Mouse (Mus musculus) midbrain, embryonic 10.5 days (tissue): ENCODE results near the gene Tmprss6. TPM values are rescaled to one million over a fixed set of nuclear protein-coding genes. Genes with fewer than 3 reads are reported as not detected.
A peak's percentile ranks its signal among the peaks of the same experiment; 100 is the strongest.

Source experiments
- DNase-seq: peaks from one replicate; pipeline ENCODE4 v3.0.0-alpha.2; 2017; ENCODE audit warnings: low spot score
- H3K27ac ChIP-seq: fragments of 300-500 bp; sonication (generic); replicated peaks from 2 replicates; pipeline ENCODE4 v1.5.1; 2016; ENCODE audit warnings: mild to moderate bottlenecking
- H3K27me3 ChIP-seq: fragments of 300-500 bp; sonication (generic); 2 replicates; pipeline ENCODE4 v1.6.1; 2016; ENCODE audit warnings: low read depth, mild to moderate bottlenecking; ENCODE audit not compliant: poor library complexity, severe bottlenecking
- H3K36me3 ChIP-seq: fragments of 300-500 bp; sonication (generic); 2 replicates; pipeline ENCODE4 v1.6.1; 2016; ENCODE audit warnings: mild to moderate bottlenecking, moderate library complexity
- H3K4me1 ChIP-seq: fragments of 300-500 bp; sonication (generic); 2 replicates; pipeline ENCODE4 v1.6.1; 2016
- H3K4me3 ChIP-seq: fragments of 300-500 bp; sonication (generic); 2 replicates; pipeline ENCODE4 v1.5.1; 2016; ENCODE audit warnings: mild to moderate bottlenecking, moderate library complexity
- H3K9me3 ChIP-seq: fragments of 300-500 bp; sonication (generic); replicated peaks from 2 replicates; pipeline ENCODE4 v1.6.1; 2016; ENCODE audit warnings: mild to moderate bottlenecking
- WGBS: fragments of 180-500 bp; shearing (Covaris S2); methylation state at CpG from one replicate; pipeline ENCODE4 v1.1.7; 2016; 5-methylcytosine and 5-hydroxymethylcytosine counted together
- polyA plus RNA-seq: library from polyadenylated mRNA; unstranded; fragments of >200 nt; fragmentation: Nextera tagmentation; extraction: Ambion mirVana; gene quantifications from 2 replicates; pipeline ENCODE4 v1.2.1, GENCODE M21; 2016

The Tmprss6 gene
- polyA plus RNA-seq, 1 experiment from 2014 or later, result 0.52 TPM

DNA sequence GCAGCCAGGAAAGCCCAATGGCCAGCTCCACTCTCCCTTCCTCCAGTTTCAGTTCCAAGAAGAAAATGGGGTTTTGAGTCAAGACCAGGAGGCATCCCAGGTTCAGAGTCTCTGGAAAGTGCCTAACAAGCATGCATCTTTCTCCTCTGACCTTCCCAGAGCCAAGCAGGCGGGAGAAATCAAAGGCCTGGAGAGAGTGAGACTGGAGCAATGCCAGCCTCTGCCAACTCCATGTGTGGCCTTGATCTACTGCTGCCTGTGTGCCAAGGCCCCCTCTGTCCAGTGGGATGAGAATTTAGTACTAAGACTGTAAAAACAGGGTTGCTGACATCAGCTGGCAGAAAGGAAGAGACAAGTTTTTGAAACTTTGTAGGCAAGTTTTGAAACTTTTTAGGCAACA lies 64.5 kb downstream of the Tmprss6 start:
- Histone ChIP-seq H3K27me3 (peaks cover 27% of the 10 kb centered on the region), H3K27ac (peak overlapping the region; percentile 49; the same call in 1 of the 2 replicates), H3K4me3 (no peak overlapping the region), H3K4me1 (peaks cover 61% of the 10 kb centered on the region), H3K9me3 (no peaks in the 10 kb centered on the region), H3K36me3 (no peaks in the 10 kb centered on the region)
- 95% methylated on average over 1 of the region's 1 CpGs for WGBS
- DNase-seq, result no peak

DNA sequence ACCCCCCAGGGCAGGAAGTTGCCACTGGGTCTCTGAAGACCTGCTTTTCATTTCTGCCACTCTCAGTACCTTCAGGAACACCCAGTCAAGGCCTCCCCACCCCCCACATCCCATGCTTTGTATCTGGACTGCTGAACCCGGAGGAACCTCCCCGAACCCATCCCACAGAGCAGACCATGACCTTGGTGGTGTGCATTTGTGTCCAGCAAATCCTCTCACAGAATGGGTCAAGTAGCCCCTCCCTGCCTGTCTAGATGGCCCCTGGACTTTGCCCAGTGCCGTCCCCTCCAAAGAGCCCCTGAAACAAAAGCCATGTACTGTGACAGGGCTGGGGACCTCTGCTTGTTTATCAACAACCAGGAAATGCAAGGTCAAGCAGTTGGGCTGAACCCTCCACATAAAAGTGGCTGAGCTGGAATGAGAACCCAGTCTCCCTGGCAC lies 65.1 kb downstream of the Tmprss6 start:
- Histone ChIP-seq H3K27me3 (peaks cover 21% of the 10 kb centered on the region), H3K4me3 (no peak overlapping the region), H3K9me3 (no peaks in the 10 kb centered on the region), H3K36me3 (no peaks in the 10 kb centered on the region), H3K27ac (peak overlapping the region; percentile 49), H3K4me1 (peaks cover 55% of the 10 kb centered on the region)
- 58% methylated on average over 3 of the region's 3 CpGs for WGBS
- DNase-seq, result no peak

- Histone ChIP-seq H3K4me3 (no peak overlapping the region), H3K36me3 (no peaks in the 10 kb centered on the region), H3K27ac (no peak overlapping the region), H3K9me3 (no peaks in the 10 kb centered on the region), H3K4me1 (peaks cover 46% of the 10 kb centered on the region), H3K27me3 (peaks cover 12% of the 10 kb centered on the region)
- 88% methylated on average over 7 of the region's 7 CpGs for WGBS
- no peak for DNase-seq
Observed at GRCm38 (mm10) chr15:78402423-78402822, 66.0 kb downstream of the Tmprss6 start.

DNA sequence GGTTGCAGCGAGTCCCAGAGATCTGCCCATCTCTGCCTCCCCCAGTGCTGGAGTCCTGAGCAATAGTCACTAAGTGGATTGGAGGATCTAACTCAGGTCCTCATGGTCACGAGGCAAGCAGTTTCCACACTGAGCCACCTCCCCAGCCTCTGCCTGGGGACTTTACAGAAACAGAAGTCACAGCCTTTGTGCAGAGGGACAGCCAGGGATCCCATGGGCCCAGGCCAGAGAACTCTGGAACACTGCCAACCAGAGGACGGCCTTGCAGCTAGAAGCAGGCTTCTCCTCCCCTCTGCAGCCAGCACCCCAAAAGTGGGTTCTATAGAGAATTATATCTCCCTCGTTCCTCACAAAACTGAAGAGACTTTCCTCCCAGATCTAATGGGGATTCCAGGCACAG lies 66.5 kb downstream of the Tmprss6 start:
- no peaks in the 10 kb centered on the region for H3K36me3 ChIP-seq
- H3K4me1 ChIP-seq, result peaks cover 41% of the 10 kb centered on the region
- no peak for DNase-seq
- H3K4me3 ChIP-seq, result no peak overlapping the region
- no peaks in the 10 kb centered on the region for H3K9me3 ChIP-seq
- 86% methylated on average over 4 of the region's 4 CpGs for WGBS
- H3K27ac ChIP-seq, result no peak overlapping the region
- H3K27me3 ChIP-seq, result peaks cover 11% of the 10 kb centered on the region

DNA sequence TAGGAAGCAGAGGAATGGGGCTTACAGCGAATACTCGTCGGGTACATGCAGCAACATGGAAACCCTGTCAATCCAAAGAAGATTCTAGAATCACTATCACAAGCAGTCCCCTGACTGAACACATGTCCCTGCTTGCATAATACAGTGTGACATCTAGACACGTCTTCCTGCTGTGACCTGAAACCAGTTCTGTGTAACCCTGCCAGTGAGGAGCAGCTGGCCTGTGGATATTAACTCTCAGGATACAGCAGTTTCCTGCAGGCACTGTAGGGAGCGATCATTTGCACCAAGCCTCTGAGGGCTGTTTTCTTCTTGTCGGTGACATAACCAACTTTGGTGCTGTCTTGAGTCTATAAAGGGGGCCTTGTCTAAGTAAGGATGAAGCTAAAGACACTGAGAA lies 67.1 kb downstream of the Tmprss6 start:
- no peak for DNase-seq
- Histone ChIP-seq H3K9me3 (no peaks in the 10 kb centered on the region), H3K27ac (0 out of 2 replicates have a peak overlapping the region, but pooled peaks have one; percentile 23), H3K4me3 (no peak overlapping the region), H3K4me1 (peaks cover 36% of the 10 kb centered on the region), H3K36me3 (no peaks in the 10 kb centered on the region), H3K27me3 (peaks cover 11% of the 10 kb centered on the region)
- WGBS, result 90% methylated on average over 6 of the region's 6 CpGs

DNA sequence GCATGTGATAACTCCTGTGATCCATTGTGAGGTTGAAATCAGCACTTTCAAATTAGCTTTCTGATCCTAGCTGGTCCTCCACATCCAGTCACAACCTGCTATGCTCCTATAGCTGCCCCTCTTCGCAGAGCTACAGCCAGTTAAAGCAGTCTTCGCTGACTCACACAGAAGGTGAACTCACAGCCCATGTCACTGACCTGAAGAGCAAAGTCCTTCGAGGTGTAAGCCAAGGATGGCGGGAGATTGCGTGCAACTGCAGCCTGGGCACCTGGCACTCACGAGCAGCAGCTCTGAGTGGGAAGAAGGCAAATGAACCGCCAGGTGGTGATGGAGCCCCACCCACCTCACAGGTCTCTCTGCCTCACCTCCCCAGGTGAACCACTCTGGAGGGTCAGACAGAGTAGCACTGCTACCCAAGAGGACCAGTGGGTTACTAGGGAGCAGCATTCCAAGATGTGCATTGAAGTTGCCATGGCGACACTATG lies 72.9 kb downstream of the Tmprss6 start, which contains the start of gene Tex33:
Gene Tex33 (minus strand): TSS at position 435 of the 485 bp plus-strand sequence.
- Histone ChIP-seq H3K27ac (no peak within 1 kb of the TSS), H3K27me3 (no peaks in the 10 kb centered on the region), H3K4me3 (no peak within 1 kb of the TSS), H3K9me3 (no peaks in the 10 kb centered on the region), H3K36me3 (no peaks in the 10 kb centered on the region), H3K4me1 (peaks cover 7% of the 10 kb centered on the region)
- no peak for DNase-seq
- WGBS, result 86% methylated on average over 8 of the region's 8 CpGs

DNA sequence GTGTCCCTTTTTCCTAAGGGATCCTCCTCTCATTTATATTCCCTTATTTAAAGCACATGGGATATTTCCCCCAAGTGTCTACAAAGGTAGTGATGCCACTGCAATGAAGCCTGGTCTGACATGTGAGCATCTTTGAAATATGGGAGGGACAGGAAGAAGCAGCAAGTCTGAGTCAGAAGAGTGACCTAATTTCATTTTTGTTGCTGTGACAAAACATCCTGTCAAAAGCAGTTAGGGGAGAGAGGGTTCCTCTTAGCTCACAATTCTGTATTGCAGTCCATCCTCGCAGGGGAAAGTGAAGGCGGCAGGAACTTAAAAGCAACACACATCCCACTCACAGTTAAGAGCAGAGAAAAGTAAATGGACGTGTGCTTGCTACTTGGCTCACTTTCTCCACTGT lies 77.6 kb downstream of the Tmprss6 start:
- H3K4me1 ChIP-seq, result peaks cover 10% of the 10 kb centered on the region
- H3K27ac ChIP-seq, result no peak overlapping the region
- no peak overlapping the region for H3K4me3 ChIP-seq
- WGBS, result 85% methylated on average over 3 of the region's 3 CpGs
- H3K27me3 ChIP-seq, result no peaks in the 10 kb centered on the region
- H3K9me3 ChIP-seq, result no peaks in the 10 kb centered on the region
- H3K36me3 ChIP-seq, result no peaks in the 10 kb centered on the region
- DNase-seq, result no peak

Other genes with a start within 250 kb of the Tmprss6 start
- gene Ncf4, start 223.8 kb downstream of the Tmprss6 start, polyA plus RNA-seq, result 3.5 and 6.6 TPM in 2 replicates
- gene Csf2rb2, start 162.9 kb downstream of the Tmprss6 start, polyA plus RNA-seq, result 0.29 and 0.37 TPM in 2 replicates
- 2.7 and 3.5 TPM in 2 replicates for gene Csf2rb, start 142.9 kb downstream of the Tmprss6 start, polyA plus RNA-seq
- not detected in 2 replicates for gene Tex33, start 72.7 kb downstream of the Tmprss6 start, polyA plus RNA-seq
- 8.1 and 9.8 TPM in 2 replicates for gene Tst, start 62.7 kb downstream of the Tmprss6 start, polyA plus RNA-seq
- 0.61 and 1.6 TPM in 2 replicates for gene Mpst, start 62.2 kb downstream of the Tmprss6 start, polyA plus RNA-seq
- 64.0 and 68.3 TPM in 2 replicates for gene Kctd17, start 40.1 kb downstream of the Tmprss6 start, polyA plus RNA-seq
- gene Il2rb, start 26.6 kb upstream of the Tmprss6 start, polyA plus RNA-seq, result not detected in 2 replicates
- gene C1qtnf6, start 62.8 kb upstream of the Tmprss6 start, polyA plus RNA-seq, result 10.0 and 11.0 TPM in 2 replicates
- 0.02 TPM in 1 of 2 replicates, not detected in the other for gene Sstr3, start 76.1 kb upstream of the Tmprss6 start, polyA plus RNA-seq
- gene Rac2, start 104.1 kb upstream of the Tmprss6 start, polyA plus RNA-seq, result 9.1 and 9.5 TPM in 2 replicates
- 5.9 and 6.7 TPM in 2 replicates for gene Cyth4, start 128.4 kb upstream of the Tmprss6 start, polyA plus RNA-seq